Mouse (Mus musculus) intestine, embryonic 16.5 days (tissue): ENCODE results near the gene Stau1. TPM values are rescaled to one million over a fixed set of nuclear protein-coding genes. Genes with fewer than 3 reads are reported as not detected.

ENCODE experiments used
- ATAC-seq: fragments of 200-750 bp; cut with Nextera tagmentation; 2 replicates; pipeline ENCODE4 v1.8.0; 2017; ENCODE audit warnings: moderate TSS enrichment, moderate library complexity
- H3K27ac ChIP-seq: fragments of 300-500 bp; sonication (generic); 2 replicates; pipeline ENCODE4 v1.5.1; 2014; ENCODE audit warnings: mild to moderate bottlenecking, low read length
- H3K27me3 ChIP-seq: fragments of 300-500 bp; sonication (generic); replicated peaks from 2 replicates; pipeline ENCODE4 v1.6.1; 2014; ENCODE audit warnings: low read length, control low read depth, mixed read lengths; ENCODE audit not compliant: control insufficient read depth, insufficient read depth
- H3K36me3 ChIP-seq: fragments of 300-500 bp; sonication (generic); 2 replicates; pipeline ENCODE4 v1.6.1; 2014; ENCODE audit warnings: low read length, control low read depth; ENCODE audit not compliant: control insufficient read depth, insufficient read depth
- H3K4me1 ChIP-seq: fragments of 300-500 bp; sonication (generic); 2 replicates; pipeline ENCODE4 v1.6.1; 2014; ENCODE audit warnings: low read length, control low read depth, mixed read lengths; ENCODE audit not compliant: control insufficient read depth, insufficient read depth
- H3K4me2 ChIP-seq: fragments of 300-500 bp; sonication (generic); 2 replicates; pipeline ENCODE4 v1.6.1; 2014; ENCODE audit warnings: low read depth, low read length, control low read depth
- H3K4me3 ChIP-seq: fragments of 300-500 bp; sonication (generic); 2 replicates; pipeline ENCODE4 v1.5.1; 2014; ENCODE audit warnings: mild to moderate bottlenecking, low read length
- H3K9ac ChIP-seq: fragments of 300-500 bp; sonication (generic); 2 replicates; pipeline ENCODE4 v1.6.1; 2014; ENCODE audit warnings: low read depth, low read length
- H3K9me3 ChIP-seq: fragments of 300-500 bp; sonication (generic); 2 replicates; pipeline ENCODE4 v1.6.1; 2016; ENCODE audit warnings: low read length, control low read depth; ENCODE audit not compliant: control insufficient read depth
- WGBS: fragments of 180-500 bp; shearing (Covaris S2); extraction: QIAGEN DNeasy Blood & Tissue Kit; methylation state at CpG from one replicate; pipeline ENCODE4 v1.1.7; 2014; 5-methylcytosine and 5-hydroxymethylcytosine counted together
- polyA plus RNA-seq: library from polyadenylated mRNA; unstranded; fragments of >200 nt; fragmentation: Nextera tagmentation; extraction: Ambion mirVana; gene quantifications from 2 replicates; pipeline ENCODE4 v1.2.1, GENCODE M21; 2015

Stau1 gene
- 60.2 and 61.2 TPM in 2 replicates for polyA plus RNA-seq

DNA sequence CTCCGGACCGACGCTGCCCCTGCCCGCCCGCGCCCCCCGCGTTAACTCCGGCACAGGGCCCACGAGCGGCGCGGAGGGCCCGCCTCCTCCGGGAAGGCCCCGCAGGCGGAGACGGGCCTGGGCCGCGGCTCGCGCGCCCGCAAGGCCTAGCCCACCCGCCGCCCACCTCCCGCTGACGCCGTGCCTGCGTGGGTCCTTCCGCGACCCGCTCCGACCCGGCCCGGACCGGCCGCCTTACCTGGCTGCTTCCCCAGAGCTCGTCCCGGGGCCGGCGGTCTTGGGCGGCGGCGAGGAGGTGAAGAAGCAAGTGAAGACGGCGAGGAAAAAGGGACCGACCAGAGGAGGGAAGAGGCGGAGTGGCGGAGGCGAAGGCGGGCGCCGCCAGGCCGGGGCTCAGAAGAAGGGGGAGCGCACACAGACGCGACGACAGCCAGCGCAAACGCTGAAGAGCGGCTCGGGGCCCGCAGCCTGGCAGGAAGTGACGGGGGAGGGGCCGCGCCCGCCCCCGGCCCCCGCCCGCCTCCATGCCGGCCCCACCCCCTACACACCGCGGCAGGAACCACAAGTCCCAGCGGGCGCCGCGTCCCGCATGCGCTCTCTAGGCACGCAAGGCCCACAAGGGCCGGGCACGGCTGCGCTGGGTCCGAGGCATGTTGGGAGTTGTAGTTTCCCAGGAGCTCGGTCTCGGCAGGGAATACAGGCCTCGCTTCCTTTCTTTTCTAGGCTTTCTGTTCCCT is at the start of gene Stau1:
Gene Stau1 (minus strand): TSS at position 504 of the 737 bp plus-strand sequence.
- Histone ChIP-seq H3K36me3 (no peaks in the 10 kb centered on the region), H3K27ac (peak within 1 kb of the TSS; percentile 96), H3K9ac (peak within 1 kb of the TSS; percentile 98), H3K4me3 (peak within 1 kb of the TSS; percentile 98), H3K4me2 (peak within 1 kb of the TSS; percentile 86), H3K9me3 (no peaks in the 10 kb centered on the region), H3K4me1 (peaks cover 33% of the 10 kb centered on the region), H3K27me3 (no peaks in the 10 kb centered on the region; the same call in 1 of the 2 replicates)
- WGBS, result under 1% methylated on average over 85 of the region's 88 CpGs
- ATAC-seq, result peak; percentile 99

DNA sequence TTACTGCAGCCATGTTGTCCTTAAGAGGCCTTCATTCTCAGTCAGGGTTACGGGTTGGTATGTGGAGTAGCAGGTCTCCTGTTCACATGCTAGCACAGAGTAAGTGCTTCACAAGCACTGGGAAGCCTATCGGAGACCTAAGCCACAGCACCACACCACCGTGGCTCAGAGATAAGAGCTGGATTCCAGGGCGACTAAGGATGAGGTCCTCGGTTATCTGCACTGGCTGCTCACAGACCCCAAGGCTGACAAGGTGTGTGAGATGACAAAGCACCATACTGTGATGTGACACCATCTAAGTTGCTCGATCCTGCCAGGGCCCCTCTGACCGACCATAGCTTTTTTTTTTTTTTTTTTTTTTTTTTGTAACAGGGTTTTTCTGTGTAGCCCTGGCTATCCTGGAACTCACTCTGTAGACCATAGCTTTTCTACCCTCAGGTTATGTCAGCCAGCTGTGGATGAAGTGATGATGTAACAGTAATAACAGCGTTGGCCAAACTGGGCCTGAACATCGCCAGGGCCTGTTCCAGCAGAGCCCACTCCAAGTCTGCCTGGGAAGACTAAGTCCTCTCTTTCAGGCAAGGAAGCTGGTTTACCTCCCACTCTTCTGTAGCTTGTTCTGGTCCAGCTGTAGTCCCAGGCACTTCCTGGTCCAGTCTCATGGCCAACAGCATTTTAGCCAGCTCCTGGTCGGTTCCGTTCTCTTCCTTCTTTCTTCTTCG is 47.5 kb upstream of the Stau1 start:
- H3K36me3 ChIP-seq, result peaks cover 23% of the 10 kb centered on the region
- H3K4me1 ChIP-seq, result no peaks in the 10 kb centered on the region
- H3K27me3 ChIP-seq, result no peaks in the 10 kb centered on the region
- no peak overlapping the region for H3K4me2 ChIP-seq
- WGBS, result 79% methylated on average over 12 of the region's 12 CpGs
- no peak overlapping the region for H3K27ac ChIP-seq
- ATAC-seq, result peak; percentile 88
- no peak overlapping the region for H3K4me3 ChIP-seq
- H3K9me3 ChIP-seq, result no peaks in the 10 kb centered on the region
- H3K9ac ChIP-seq, result no peak overlapping the region

DNA sequence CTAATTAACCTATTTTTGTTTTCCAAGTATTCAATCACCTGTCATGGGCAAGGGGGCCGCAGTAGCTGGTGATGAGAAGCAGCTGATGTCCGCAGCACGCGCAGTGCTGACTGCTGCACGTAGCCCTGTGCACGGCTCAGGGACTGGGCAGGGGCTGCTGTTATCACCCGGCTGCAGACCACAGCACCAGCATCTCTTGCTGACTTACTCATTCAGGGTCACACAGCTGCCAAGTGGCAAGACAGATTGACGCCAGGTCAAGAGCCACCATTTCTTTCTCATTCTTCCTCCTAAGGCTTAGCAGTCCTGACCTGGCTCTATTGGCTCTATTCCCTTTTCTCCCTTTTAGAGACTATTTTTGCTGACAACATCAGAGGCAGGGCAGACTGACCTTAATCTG is 43.3 kb upstream of the Stau1 start:
- no peak overlapping the region for H3K9ac ChIP-seq
- no peaks in the 10 kb centered on the region for H3K9me3 ChIP-seq
- 78% methylated on average over 8 of the region's 8 CpGs for WGBS
- ATAC-seq, result no peak
- H3K36me3 ChIP-seq, result peaks cover 29% of the 10 kb centered on the region
- H3K27ac ChIP-seq, result no peak overlapping the region
- no peaks in the 10 kb centered on the region for H3K27me3 ChIP-seq
- no peaks in the 10 kb centered on the region for H3K4me1 ChIP-seq
- no peak overlapping the region for H3K4me2 ChIP-seq
- no peak overlapping the region for H3K4me3 ChIP-seq

DNA sequence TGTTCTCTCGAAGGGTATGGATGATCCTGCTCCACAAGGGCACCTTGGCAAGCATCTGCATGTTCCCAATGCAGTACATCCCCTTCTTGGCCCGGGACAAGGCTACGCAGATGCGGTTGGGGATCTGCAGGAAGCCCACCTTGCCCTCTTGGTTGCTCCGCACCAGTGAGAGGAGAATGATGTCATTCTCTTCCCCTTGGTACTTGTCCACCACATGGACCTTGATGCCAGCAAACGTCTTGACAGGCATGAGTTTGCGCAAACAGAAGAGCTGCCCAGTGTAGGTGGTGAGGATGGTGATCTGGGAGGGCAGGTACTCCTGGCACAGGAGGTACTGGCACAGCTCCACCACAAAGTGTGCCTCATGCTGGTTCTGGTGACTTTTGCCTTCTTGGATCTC is 42.6 kb upstream of the Stau1 start:
- Histone ChIP-seq H3K27me3 (no peaks in the 10 kb centered on the region), H3K9me3 (no peaks in the 10 kb centered on the region), H3K36me3 (peaks cover 32% of the 10 kb centered on the region), H3K4me2 (no peak overlapping the region), H3K4me3 (no peak overlapping the region), H3K9ac (no peak overlapping the region), H3K27ac (no peak overlapping the region), H3K4me1 (no peaks in the 10 kb centered on the region)
- 87% methylated on average over 7 of the region's 7 CpGs for WGBS
- ATAC-seq, result no peak

DNA sequence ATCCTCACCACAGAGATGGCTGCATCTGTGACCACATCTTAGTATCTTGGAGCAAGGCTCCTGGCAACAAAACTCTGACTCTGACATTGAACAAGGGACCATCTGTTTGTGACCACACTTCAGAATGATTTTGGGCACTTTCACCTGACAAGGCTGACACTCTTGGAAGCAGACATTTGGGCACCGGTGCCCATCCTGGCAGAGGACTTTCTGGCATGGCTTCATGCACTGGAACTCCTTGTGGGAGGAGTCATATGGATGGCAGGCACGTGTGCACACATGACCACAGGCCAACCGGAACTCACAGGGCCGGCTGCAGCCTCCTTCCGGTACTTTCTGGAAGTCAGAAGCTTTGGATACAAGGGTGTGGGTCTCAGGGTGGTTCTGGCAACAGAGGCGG is 42.2 kb upstream of the Stau1 start:
- Histone ChIP-seq H3K9ac (no peak overlapping the region), H3K9me3 (no peaks in the 10 kb centered on the region), H3K36me3 (peaks cover 30% of the 10 kb centered on the region), H3K4me3 (no peak overlapping the region), H3K27ac (no peak overlapping the region), H3K4me1 (no peaks in the 10 kb centered on the region), H3K4me2 (no peak overlapping the region), H3K27me3 (no peaks in the 10 kb centered on the region)
- no peak for ATAC-seq
- WGBS, result 87% methylated on average over 6 of the region's 6 CpGs

DNA sequence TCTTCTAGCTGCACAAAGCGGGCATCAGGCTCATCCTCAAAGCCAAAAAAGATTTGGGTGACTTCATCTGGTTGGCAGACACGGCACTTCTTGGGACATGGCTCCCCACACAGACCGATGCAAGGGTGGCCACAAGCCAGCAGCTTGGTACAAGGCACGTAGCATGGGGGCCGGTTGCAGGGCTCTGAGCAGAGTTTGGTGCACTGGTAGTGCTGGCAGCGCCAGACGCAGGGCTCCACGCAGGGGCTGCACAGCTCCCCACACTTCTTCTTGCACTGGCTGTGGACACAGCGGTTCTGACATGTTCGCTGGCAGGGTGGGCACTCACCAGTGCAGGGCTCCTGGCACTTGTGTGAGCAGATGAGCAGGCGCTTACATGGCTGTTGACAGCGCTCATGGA is 41.6 kb upstream of the Stau1 start:
- H3K4me3 ChIP-seq, result no peak overlapping the region
- H3K36me3 ChIP-seq, result peaks cover 28% of the 10 kb centered on the region
- H3K27me3 ChIP-seq, result no peaks in the 10 kb centered on the region
- no peak for ATAC-seq
- H3K27ac ChIP-seq, result no peak overlapping the region
- H3K4me2 ChIP-seq, result no peak overlapping the region
- 96% methylated on average over 12 of the region's 12 CpGs for WGBS
- no peak overlapping the region for H3K9ac ChIP-seq
- H3K4me1 ChIP-seq, result no peaks in the 10 kb centered on the region
- no peaks in the 10 kb centered on the region for H3K9me3 ChIP-seq

DNA sequence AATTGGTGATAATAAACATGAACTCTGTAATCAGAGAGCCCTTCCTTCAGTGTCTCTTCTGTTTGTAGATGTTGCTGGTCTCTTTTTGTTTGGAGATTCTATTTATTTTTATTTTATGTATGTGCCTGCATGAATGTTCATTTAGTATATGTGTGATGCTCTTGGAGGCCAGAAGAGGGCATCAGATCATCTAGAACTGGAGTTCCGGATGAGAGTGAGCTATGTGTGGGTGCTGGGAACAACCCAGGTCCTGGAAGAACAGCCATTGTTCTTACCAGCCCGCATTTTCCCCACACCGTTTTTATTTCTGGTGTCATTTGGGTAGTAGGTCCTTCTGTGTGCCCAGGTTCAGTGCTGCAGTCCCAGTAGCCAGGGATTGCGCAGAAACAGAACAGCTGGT is 34.4 kb upstream of the Stau1 start:
- no peaks in the 10 kb centered on the region for H3K9me3 ChIP-seq
- no peaks in the 10 kb centered on the region for H3K4me1 ChIP-seq
- ATAC-seq, result no peak
- H3K4me2 ChIP-seq, result no peak overlapping the region
- H3K36me3 ChIP-seq, result peaks cover 38% of the 10 kb centered on the region
- WGBS, result 92% methylated on average over 4 of the region's 4 CpGs
- no peak overlapping the region for H3K9ac ChIP-seq
- H3K4me3 ChIP-seq, result no peak overlapping the region
- no peak overlapping the region for H3K27ac ChIP-seq
- no peaks in the 10 kb centered on the region for H3K27me3 ChIP-seq

DNA sequence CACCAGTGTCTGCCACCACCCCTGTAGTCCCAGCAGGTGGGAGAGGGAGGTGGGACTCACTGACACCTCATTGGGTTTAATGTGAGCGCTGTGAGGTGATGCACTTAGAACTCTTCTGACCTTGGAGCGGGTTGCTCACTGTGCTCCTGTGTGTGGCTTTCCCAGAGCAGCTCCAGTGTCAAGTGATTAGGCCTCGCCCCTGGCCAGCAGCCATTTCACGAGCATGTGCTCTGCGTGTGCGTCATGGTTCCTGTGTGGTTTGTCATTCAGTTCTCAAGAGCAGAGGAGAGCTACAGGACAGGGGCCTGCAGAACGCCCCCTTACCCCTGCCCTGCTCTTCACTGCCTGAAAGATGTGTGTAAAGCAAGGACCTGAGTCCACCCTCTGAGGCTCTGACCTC is 32.5 kb upstream of the Stau1 start:
- ATAC-seq, result no peak
- Histone ChIP-seq H3K4me1 (no peaks in the 10 kb centered on the region), H3K4me3 (no peak overlapping the region), H3K4me2 (no peak overlapping the region), H3K27me3 (no peaks in the 10 kb centered on the region), H3K9ac (no peak overlapping the region), H3K36me3 (peaks cover 38% of the 10 kb centered on the region), H3K27ac (no peak overlapping the region), H3K9me3 (no peaks in the 10 kb centered on the region)
- 94% methylated on average over 7 of the region's 7 CpGs for WGBS

DNA sequence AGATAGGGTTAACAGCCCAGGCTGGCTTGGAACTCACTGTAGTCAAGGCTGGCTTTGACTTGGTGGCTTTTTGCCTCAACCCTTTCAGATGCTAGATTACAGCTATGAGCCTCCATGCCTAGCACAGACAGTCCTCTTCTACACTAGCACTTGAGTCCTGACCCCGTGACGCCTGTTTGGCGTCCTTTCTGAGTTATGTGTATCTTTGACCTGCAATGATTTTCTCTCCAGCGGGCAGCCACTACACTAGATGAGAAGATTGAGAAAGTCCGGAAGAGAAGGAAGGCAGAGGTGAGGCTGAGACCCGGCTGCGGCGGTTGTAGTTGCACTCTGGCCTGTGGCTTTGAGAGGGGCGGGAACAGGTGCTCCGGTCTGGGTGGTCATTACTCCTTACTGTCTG is 23.3 kb upstream of the Stau1 start:
- H3K36me3 ChIP-seq, result peaks cover 15% of the 10 kb centered on the region

More for the DNA sequence above, 23.3 kb upstream of the Stau1 start:
- H3K4me2 ChIP-seq, result no peak overlapping the region
- no peaks in the 10 kb centered on the region for H3K9me3 ChIP-seq
- ATAC-seq, result no peak
- peaks cover 16% of the 10 kb centered on the region for H3K4me1 ChIP-seq
- H3K4me3 ChIP-seq, result no peak overlapping the region
- no peak overlapping the region for H3K9ac ChIP-seq
- no peaks in the 10 kb centered on the region for H3K27me3 ChIP-seq
- WGBS, result 92% methylated on average over 10 of the region's 10 CpGs
- no peak overlapping the region for H3K27ac ChIP-seq
